24 mouse cellular contexts compared by ENCODE assay signal in genomic region chr1:153360556-153360955, GRCm38 (mm10). TPM values are rescaled to one million over a fixed set of nuclear protein-coding genes. Genes with fewer than 3 reads are reported as not detected.
DNase-seq lines count a peak whose midpoint lies in the region; ATAC-seq lines count a peak whose summit lies in the region.
"Had no signal": no experiment of that assay in that cellular context is flagged by ENCODE, and none has a peak within 500 bp of the region (broad histone marks: within the 10 kb centered on the region; RNA-seq: fewer than 3 reads in every experiment).

No protein-coding gene starts in this region.

- H3K9ac ChIP-seq in intestine, embryonic 14.5 days (ENCODE audit: low read length): no peak overlapping the region
- H3K9ac ChIP-seq in intestine, embryonic 16.5 days (ENCODE audit: low read depth, low read length): no peak overlapping the region
- H3K9ac ChIP-seq: embryonic facial prominence, embryonic 12.5 days; embryonic facial prominence, embryonic 15.5 days; forebrain, postnatal 0 days; hindbrain, embryonic 13.5 days had no signal

- no peak overlapping the region for H3K4me3 ChIP-seq in intestine, embryonic 14.5 days (ENCODE audit: low read depth, low read length)
- H3K4me3 ChIP-seq in intestine, embryonic 16.5 days (ENCODE audit: low read length): no peak overlapping the region
- H3K4me3 ChIP-seq: embryonic facial prominence, embryonic 12.5 days; embryonic facial prominence, embryonic 15.5 days; gastrocnemius, adult 2 months; hindbrain, embryonic 10.5 days; hindbrain, embryonic 13.5 days had no signal

- peak; percentile 25 for DNase-seq in intestine, embryonic 14.5 days (ENCODE audit: low spot score)
- DNase-seq in ES-CJ7 (ENCODE audit: low read depth, low spot score) (peak; percentile 72), R1 (ENCODE audit: low read depth, low spot score) (peak; percentile 90)
- no peak for DNase-seq in right cerebral cortex, postnatal 25 days
- no peak for DNase-seq in layer of hippocampus, adult 8-10 months (ENCODE audit: low spot score in 2 of 2)
- DNase-seq: adrenal gland, adult 2 months; adrenal gland, postnatal 14 days; cerebellum, adult 11 months; cerebellum, adult 2 months; cerebellum, adult 9-11 months; cerebellum, postnatal 25 days; forebrain, postnatal 0 days; gastrocnemius, adult 2 months; gastrocnemius, postnatal 14 days; heart, adult 18-20 months had no signal

- ATAC-seq in intestine, embryonic 14.5 days (replicated peaks; ENCODE audit: low FRiP score, low TSS enrichment, low read depth): no peak
- no peak for ATAC-seq in intestine, embryonic 16.5 days
- ATAC-seq: CD4-positive, CD25-positive, alpha-beta regulatory T cell, adult 4 months; forebrain, embryonic 14.5 days; forebrain, postnatal 0 days; hindbrain, embryonic 16.5 days had no signal

- H3K4me2 ChIP-seq in intestine, embryonic 14.5 days (ENCODE audit: low read length): no peak overlapping the region
- H3K4me2 ChIP-seq in intestine, embryonic 16.5 days (ENCODE audit: low read depth, low read length): no peak overlapping the region
- H3K4me2 ChIP-seq: embryonic facial prominence, embryonic 12.5 days; embryonic facial prominence, embryonic 15.5 days; heart, embryonic 11.5 days; hindbrain, embryonic 13.5 days had no signal

- peaks cover 4% of the 10 kb centered on the region; the same call in 1 of the 2 replicates for H3K4me1 ChIP-seq in intestine, embryonic 14.5 days (replicated peaks; ENCODE audit: control insufficient read depth, insufficient read depth, low read length)
- 0 out of 2 replicates have a peak, but pooled peaks cover 2% of the 10 kb centered on the region for H3K4me1 ChIP-seq in intestine, embryonic 16.5 days (ENCODE audit: control insufficient read depth, insufficient read depth, low read length)
- H3K4me1 ChIP-seq: embryonic facial prominence, embryonic 12.5 days; embryonic facial prominence, embryonic 15.5 days; hindbrain, embryonic 13.5 days had no signal

- WGBS in intestine, embryonic 14.5 days: 59% methylated on average over 3 of the region's 3 CpGs
- WGBS in intestine, embryonic 16.5 days: 43% methylated on average over 3 of the region's 3 CpGs

- no peaks in the 10 kb centered on the region for H3K36me3 ChIP-seq in intestine, embryonic 14.5 days (ENCODE audit: control insufficient read depth, insufficient read depth, low read length)
- no peaks in the 10 kb centered on the region for H3K36me3 ChIP-seq in intestine, embryonic 16.5 days (ENCODE audit: control insufficient read depth, insufficient read depth, low read length)
- H3K36me3 ChIP-seq: embryonic facial prominence, embryonic 12.5 days; embryonic facial prominence, embryonic 15.5 days; hindbrain, embryonic 10.5 days; hindbrain, embryonic 13.5 days had no signal

- H3K9me3 ChIP-seq in intestine, embryonic 14.5 days (ENCODE audit: control insufficient read depth, low read length): no peaks in the 10 kb centered on the region
- no peaks in the 10 kb centered on the region for H3K9me3 ChIP-seq in intestine, embryonic 16.5 days (ENCODE audit: control insufficient read depth, low read length)
- H3K9me3 ChIP-seq: embryonic facial prominence, embryonic 12.5 days; embryonic facial prominence, embryonic 15.5 days; hindbrain, embryonic 13.5 days had no signal

- no peak overlapping the region for H3K27ac ChIP-seq in intestine, embryonic 14.5 days (ENCODE audit: low read depth)
- no peak overlapping the region for H3K27ac ChIP-seq in intestine, embryonic 16.5 days (ENCODE audit: low read length)
- H3K27ac ChIP-seq: embryonic facial prominence, embryonic 12.5 days; embryonic facial prominence, embryonic 15.5 days; gastrocnemius, adult 2 months; hindbrain, embryonic 10.5 days; hindbrain, embryonic 13.5 days had no signal

- no peaks in the 10 kb centered on the region for H3K27me3 ChIP-seq in intestine, embryonic 14.5 days (replicated peaks; ENCODE audit: control insufficient read depth, insufficient read depth, low read length)
- no peaks in the 10 kb centered on the region for H3K27me3 ChIP-seq in intestine, embryonic 16.5 days (replicated peaks; ENCODE audit: control insufficient read depth, insufficient read depth, low read length)
- H3K27me3 ChIP-seq: embryonic facial prominence, embryonic 12.5 days; embryonic facial prominence, embryonic 15.5 days; hindbrain, embryonic 13.5 days had no signal

RNA-seq across cellular contexts. Expression of gene Lamc1, which starts 28.0 kb away (rescaled TPM):
- 104 and 112 TPM in 2 replicates for polyA plus RNA-seq in intestine, embryonic 14.5 days (2014; fragmentation: Nextera tagmentation; extraction: Ambion mirVana)
- 37.1 and 44.0 TPM in 2 replicates for polyA plus RNA-seq in intestine, embryonic 16.5 days (2015; fragmentation: Nextera tagmentation; extraction: Ambion mirVana)
- 10 to 100 TPM; 25.3 to 32.3 (median 28.6) TPM for total RNA-seq in layer of hippocampus, adult 8-10 months (2022)

Comparison
In these comparisons a context has a peak if more than half of its experiments do, and no peak if none do; other contexts are left out.
1. DNase-seq: peak in intestine, embryonic 14.5 days (single experiment), ES-CJ7 (single experiment) and R1 (single experiment); none in right cerebral cortex, postnatal 25 days (single experiment) and layer of hippocampus, adult 8-10 months (0 of 2).